Mouse (Mus musculus): Measurements from ENCODE around the gene Ints11. TPM values are rescaled to one million over a fixed set of nuclear protein-coding genes. Genes with fewer than 3 reads are reported as not detected.

Ints11 gene
- total RNA-seq, 2 experiments from 2014 or later: 26.4 to 29.7 TPM

Small RNAs within 50 kb of the gene (microRNA-seq; reads per million reads assigned to microRNA genes)
- 0 reads per million in 2 experiments for gene Gm22991 (ENCODE audit: borderline number of aligned reads in 2 of 2)

Other genes with a start within 250 kb of the Ints11 start
- 10 to 100 TPM; 56.8 to 62.0 TPM for gene Cdk11b, start 244.7 kb upstream of the Ints11 start, total RNA-seq (2021)
- not detected for gene Gm10563, start 224.1 kb upstream of the Ints11 start, total RNA-seq (2021)
- 10 to 100 TPM in 1 of 2 experiments, 1 to 10 TPM in 1; 5.6 to 12.8 TPM for gene Mmp23, start 216.2 kb upstream of the Ints11 start, total RNA-seq (2021)
- 10 to 100 TPM; 57.1 to 59.7 TPM for gene Mib2, start 200.3 kb upstream of the Ints11 start, total RNA-seq (2021)
- 10 to 100 TPM; 31.5 to 48.1 TPM for gene Fndc10, start 175.2 kb upstream of the Ints11 start, total RNA-seq (2021)
- gene Ssu72, start 164.7 kb upstream of the Ints11 start, total RNA-seq (2021): 100 to 1,000 TPM in 1 of 2 experiments, 10 to 100 TPM in 1; 92.0 to 105 TPM
- under 1 TPM; 0.48 to 0.89 TPM for gene Tmem240, start 134.7 kb upstream of the Ints11 start, total RNA-seq (2021)
- 10 to 100 TPM; 96.2 to 99.8 TPM for gene Atad3a, start 108.5 kb upstream of the Ints11 start, total RNA-seq (2021)
- 10 to 100 TPM in 1 of 2 experiments, 1 to 10 TPM in 1; 3.8 to 12.3 TPM for gene Vwa1, start 94.8 kb upstream of the Ints11 start, total RNA-seq (2021)
- under 1 TPM; 0.56 to 0.70 TPM for gene Tmem88b, start 83.7 kb upstream of the Ints11 start, total RNA-seq (2021)
- not detected for gene Ankrd65, start 79.1 kb upstream of the Ints11 start, total RNA-seq (2021)
- gene Mrpl20, start 66.7 kb upstream of the Ints11 start, total RNA-seq (2021): 100 to 1,000 TPM; 143 to 148 TPM
- 100 to 1,000 TPM; 112 to 146 TPM for gene Ccnl2, start 57.1 kb upstream of the Ints11 start, total RNA-seq (2021)
- gene Aurkaip1, start 38.3 kb upstream of the Ints11 start, total RNA-seq (2021): 100 to 1,000 TPM; 142 to 164 TPM
- gene Mxra8, start 29.9 kb upstream of the Ints11 start, total RNA-seq (2021): 10 to 100 TPM; 40.0 to 43.1 TPM
- gene Dvl1, start 22.1 kb upstream of the Ints11 start, total RNA-seq (2021): 10 to 100 TPM; 62.3 to 87.0 TPM
- gene Tas1r3, start 6.2 kb upstream of the Ints11 start, total RNA-seq (2021): under 1 TPM; 0.27 to 0.42 TPM
- 10 to 100 TPM; 16.9 to 17.5 TPM for gene Cptp, start 106 bp upstream of the Ints11 start, total RNA-seq (2021)
- gene Pusl1, start 22.2 kb downstream of the Ints11 start, total RNA-seq (2021): 10 to 100 TPM; 28.1 to 32.8 TPM
- 10 to 100 TPM; 17.2 to 19.3 TPM for gene Acap3, start 22.3 kb downstream of the Ints11 start, total RNA-seq (2021)
- gene Ube2j2, start 74.3 kb downstream of the Ints11 start, total RNA-seq (2021): 10 to 100 TPM; 75.5 to 85.8 TPM
- gene C1qtnf12, start 92.8 kb downstream of the Ints11 start, total RNA-seq (2021): 10 to 100 TPM; 69.5 to 94.3 TPM
- gene B3galt6, start 123.1 kb downstream of the Ints11 start, total RNA-seq (2021): 1 to 10 TPM; 5.9 to 6.1 TPM
- 100 to 1,000 TPM; 227 to 290 TPM for gene Sdf4, start 123.3 kb downstream of the Ints11 start, total RNA-seq (2021)
- gene Tnfrsf4, start 144.3 kb downstream of the Ints11 start, total RNA-seq (2021): under 1 TPM; 0.29 to 0.66 TPM
- gene Tnfrsf18, start 156.6 kb downstream of the Ints11 start, total RNA-seq (2021): not detected
- gene Ttll10, start 189.9 kb downstream of the Ints11 start, total RNA-seq (2021): under 1 TPM in 1 of 2 experiments, not detected in 1; 0.35 TPM
- 10 to 100 TPM in 1 of 2 experiments, 1 to 10 TPM in 1; 9.6 to 12.9 TPM for gene 9430015G10Rik, start 240.4 kb downstream of the Ints11 start, total RNA-seq (2021)

Data from adrenal gland, adult 18-20 months (tissue).